In genomic region chr11:76821353-76821752, GRCm38 (mm10) we compare ENCODE assay signal across 1 mouse cellular context.
TF ChIP-seq lines count a peak whose summit lies in the region.

No protein-coding gene starts in this region.

TF ChIP-seq in MEL, 35 proteins besides CTCF, POLR2A, EP300 and RAD21:
- TF ChIP-seq MAZ (IDR thresholded peaks at IDR 0.05; ENCODE audit: low read depth, low read length) (no peak), TBP (IDR thresholded peaks at IDR 0.05; ENCODE audit: low read depth, low read length) (0 out of 2 replicates have a peak, but pooled peaks have one; percentile 42)
